Mouse (Mus musculus): ENCODE data around the gene Cd4. TPM values are rescaled to one million over a fixed set of nuclear protein-coding genes. Genes with fewer than 3 reads are reported as not detected.

Gene Cd4
- total and polyA plus RNA-seq, 2 experiments: 0.46 to 0.83 TPM

GRCm38 (mm10) chr6:124914511-124914910 is 26.5 kb upstream of the Cd4 start:
- Histone ChIP-seq H3K4me1 (ENCODE audit: control insufficient read depth, insufficient read depth, low read length) (peaks cover 28% of the 10 kb centered on the region), H3K27me3 (ENCODE audit: control insufficient read depth, insufficient read depth, low read length) (no peaks in the 10 kb centered on the region), H3K79me2 (ENCODE audit: control insufficient read depth, insufficient read depth, low read length) (peaks cover 2% of the 10 kb centered on the region; the same call in 1 of the 2 replicates), H3K27ac (replicated peaks; ENCODE audit: insufficient read depth, low read depth, low read length) (peak overlapping the region; percentile 94), H3K36me3 (ENCODE audit: control insufficient read depth, insufficient read depth, low read length) (peaks cover 8% of the 10 kb centered on the region; the same call in 1 of the 2 replicates), H3K4me3 (ENCODE audit: insufficient read depth, low read depth, low read length) (no peak overlapping the region), H3K9ac (ENCODE audit: low read depth, low read length) (peak overlapping the region; percentile 100; the same call in 1 of the 2 replicates)
- 0 out of 2 replicates have a peak, but pooled peaks have one; percentile 12 for TF ChIP-seq POLR2A (IDR thresholded peaks at IDR 0.05; ENCODE audit: extremely low read depth, insufficient read depth, low read length)
- TF ChIP-seq CTCF (IDR thresholded peaks at IDR 0.05; ENCODE audit: low read depth, low read length): no peak
- DNase-seq (ENCODE audit: extremely low read depth, low read depth, low spot score): no peak
- WGBS: 82% methylated on average over 7 of the region's 7 CpGs

- WGBS: 51% methylated on average over 14 of the region's 14 CpGs
- H3K79me2 ChIP-seq (ENCODE audit: control insufficient read depth, insufficient read depth, low read length): peaks cover 2% of the 10 kb centered on the region; the same call in 1 of the 2 replicates
- H3K27ac ChIP-seq (replicated peaks; ENCODE audit: insufficient read depth, low read depth, low read length): peak overlapping the region; percentile 94
- no peak overlapping the region for H3K9ac ChIP-seq (ENCODE audit: low read depth, low read length)
- TF ChIP-seq POLR2A (IDR thresholded peaks at IDR 0.05; ENCODE audit: extremely low read depth, insufficient read depth, low read length): no peak
- TF ChIP-seq CTCF (IDR thresholded peaks at IDR 0.05; ENCODE audit: low read depth, low read length): no peak
- peak; percentile 76 for DNase-seq (ENCODE audit: extremely low read depth, low read depth, low spot score)
- H3K4me1 ChIP-seq (ENCODE audit: control insufficient read depth, insufficient read depth, low read length): peaks cover 28% of the 10 kb centered on the region
- peaks cover 8% of the 10 kb centered on the region; the same call in 1 of the 2 replicates for H3K36me3 ChIP-seq (ENCODE audit: control insufficient read depth, insufficient read depth, low read length)
- no peak overlapping the region for H3K4me3 ChIP-seq (ENCODE audit: insufficient read depth, low read depth, low read length)
- H3K27me3 ChIP-seq (ENCODE audit: control insufficient read depth, insufficient read depth, low read length): no peaks in the 10 kb centered on the region
These were observed 25.8 kb upstream of the Cd4 start for GRCm38 (mm10) chr6:124913721-124914285.

- Histone ChIP-seq H3K27ac (replicated peaks; ENCODE audit: insufficient read depth, low read depth, low read length) (peak overlapping the region; percentile 41), H3K4me1 (ENCODE audit: control insufficient read depth, insufficient read depth, low read length) (peaks cover 24% of the 10 kb centered on the region), H3K79me2 (ENCODE audit: control insufficient read depth, insufficient read depth, low read length) (peaks cover 2% of the 10 kb centered on the region; the same call in 1 of the 2 replicates), H3K9ac (ENCODE audit: low read depth, low read length) (no peak overlapping the region), H3K4me3 (ENCODE audit: insufficient read depth, low read depth, low read length) (no peak overlapping the region), H3K36me3 (ENCODE audit: control insufficient read depth, insufficient read depth, low read length) (peaks cover 8% of the 10 kb centered on the region; the same call in 1 of the 2 replicates), H3K27me3 (ENCODE audit: control insufficient read depth, insufficient read depth, low read length) (no peaks in the 10 kb centered on the region)
- DNase-seq (ENCODE audit: extremely low read depth, low read depth, low spot score): no peak
- TF ChIP-seq CTCF (IDR thresholded peaks at IDR 0.05; ENCODE audit: low read depth, low read length) (no peak), POLR2A (IDR thresholded peaks at IDR 0.05; ENCODE audit: extremely low read depth, insufficient read depth, low read length) (no peak)
- WGBS: 30% methylated on average over 6 of the region's 6 CpGs
These were observed 25.2 kb upstream of the Cd4 start for GRCm38 (mm10) chr6:124913214-124913613.

GRCm38 (mm10) chr6:124911533-124912218 is 23.7 kb upstream of the Cd4 start, which contains the start of gene Lag3:
Gene Lag3 (minus strand): TSS chr6:124911705.
- no peak for DNase-seq (ENCODE audit: extremely low read depth, low read depth, low spot score)
- Histone ChIP-seq H3K27ac (replicated peaks; ENCODE audit: insufficient read depth, low read depth, low read length) (no peak within 1 kb of the TSS), H3K27me3 (ENCODE audit: control insufficient read depth, insufficient read depth, low read length) (no peaks in the 10 kb centered on the region), H3K9ac (ENCODE audit: low read depth, low read length) (no peak within 1 kb of the TSS), H3K4me3 (ENCODE audit: insufficient read depth, low read depth, low read length) (no peak within 1 kb of the TSS), H3K4me1 (ENCODE audit: control insufficient read depth, insufficient read depth, low read length) (peaks cover 23% of the 10 kb centered on the region), H3K79me2 (ENCODE audit: control insufficient read depth, insufficient read depth, low read length) (no peaks in the 10 kb centered on the region), H3K36me3 (ENCODE audit: control insufficient read depth, insufficient read depth, low read length) (peaks cover 8% of the 10 kb centered on the region; the same call in 1 of the 2 replicates)
- WGBS: 49% methylated on average over 13 of the region's 13 CpGs
- no peak for TF ChIP-seq CTCF (IDR thresholded peaks at IDR 0.05; ENCODE audit: low read depth, low read length)
- TF ChIP-seq POLR2A (IDR thresholded peaks at IDR 0.05; ENCODE audit: extremely low read depth, insufficient read depth, low read length): no peak

GRCm38 (mm10) chr6:124910032-124910431 is 22.0 kb upstream of the Cd4 start:
- H3K36me3 ChIP-seq (ENCODE audit: control insufficient read depth, insufficient read depth, low read length): peaks cover 8% of the 10 kb centered on the region; the same call in 1 of the 2 replicates
- no peaks in the 10 kb centered on the region for H3K27me3 ChIP-seq (ENCODE audit: control insufficient read depth, insufficient read depth, low read length)
- no peak overlapping the region for H3K9ac ChIP-seq (ENCODE audit: low read depth, low read length)
- H3K4me3 ChIP-seq (ENCODE audit: insufficient read depth, low read depth, low read length): no peak overlapping the region
- no peak for DNase-seq (ENCODE audit: extremely low read depth, low read depth, low spot score)
- no peaks in the 10 kb centered on the region for H3K79me2 ChIP-seq (ENCODE audit: control insufficient read depth, insufficient read depth, low read length)
- 38% methylated on average over 32 of the region's 32 CpGs for WGBS
- no peak overlapping the region for H3K27ac ChIP-seq (replicated peaks; ENCODE audit: insufficient read depth, low read depth, low read length)
- TF ChIP-seq CTCF (IDR thresholded peaks at IDR 0.05; ENCODE audit: low read depth, low read length) (no peak), POLR2A (IDR thresholded peaks at IDR 0.05; ENCODE audit: extremely low read depth, insufficient read depth, low read length) (no peak)
- H3K4me1 ChIP-seq (ENCODE audit: control insufficient read depth, insufficient read depth, low read length): peaks cover 22% of the 10 kb centered on the region
